Mouse (Mus musculus) liver, adult (tissue): ENCODE data around the gene Lgr6.

Source experiments
- GATA4 ChIP-seq: IDR thresholded peaks from 2 replicates; pipeline ENCODE4 v1.6.1; 2014; ENCODE audit warnings: mild to moderate bottlenecking, low read length; ENCODE audit not compliant: insufficient replicate concordance

Gene Lgr6

DNA sequence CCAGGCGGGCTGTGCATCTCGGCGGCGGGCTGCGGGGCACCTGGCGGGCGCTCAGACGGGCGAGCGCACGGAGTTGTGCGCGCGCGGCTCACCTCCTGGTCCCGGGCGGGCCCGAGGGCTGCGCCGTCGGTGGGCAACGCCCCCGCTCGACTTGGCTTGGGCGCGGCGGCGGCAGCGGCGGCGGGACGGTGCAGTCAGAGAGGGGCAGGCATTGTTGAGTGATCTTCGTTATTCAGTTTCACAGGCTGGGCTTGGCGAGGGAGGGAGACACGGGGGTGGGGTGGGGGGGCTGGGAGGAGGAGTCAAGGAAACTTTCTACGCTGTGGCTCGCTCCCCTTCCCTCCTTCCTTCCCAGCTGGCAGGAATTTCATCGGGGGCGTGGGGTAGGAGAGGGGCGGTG is at the start of gene Lgr6:
Gene Lgr6 (minus strand): TSS at position 153 of the 400 bp plus-strand sequence.
- no peak for TF ChIP-seq GATA4

DNA sequence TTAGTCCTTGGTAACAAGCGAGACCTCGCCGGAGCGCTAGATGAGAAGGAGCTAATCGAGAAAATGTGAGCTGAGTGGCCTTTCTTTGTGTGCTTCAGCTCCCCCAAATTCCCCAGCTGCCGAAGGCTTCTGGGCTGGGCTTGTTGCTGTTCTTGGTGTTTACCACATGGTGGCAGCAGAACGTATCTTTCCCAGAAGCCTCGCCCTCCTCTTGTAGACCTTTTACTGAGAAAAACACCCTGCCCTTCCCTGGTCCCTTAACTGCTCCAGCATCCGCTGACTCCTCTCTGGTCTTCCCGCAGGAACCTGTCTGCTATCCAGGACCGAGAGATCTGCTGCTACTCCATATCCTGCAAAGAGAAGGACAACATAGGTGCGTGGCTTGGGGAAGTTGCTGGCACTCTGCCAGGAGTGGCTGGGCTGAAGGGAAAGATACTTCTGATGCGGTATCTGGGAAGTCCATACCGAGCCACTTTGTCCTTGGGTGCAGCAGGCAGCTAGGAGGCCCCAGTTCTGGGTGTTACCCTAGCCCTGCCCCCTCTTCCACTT is 49.4 kb upstream of the Lgr6 start:
- TF ChIP-seq GATA4 = no peak

DNA sequence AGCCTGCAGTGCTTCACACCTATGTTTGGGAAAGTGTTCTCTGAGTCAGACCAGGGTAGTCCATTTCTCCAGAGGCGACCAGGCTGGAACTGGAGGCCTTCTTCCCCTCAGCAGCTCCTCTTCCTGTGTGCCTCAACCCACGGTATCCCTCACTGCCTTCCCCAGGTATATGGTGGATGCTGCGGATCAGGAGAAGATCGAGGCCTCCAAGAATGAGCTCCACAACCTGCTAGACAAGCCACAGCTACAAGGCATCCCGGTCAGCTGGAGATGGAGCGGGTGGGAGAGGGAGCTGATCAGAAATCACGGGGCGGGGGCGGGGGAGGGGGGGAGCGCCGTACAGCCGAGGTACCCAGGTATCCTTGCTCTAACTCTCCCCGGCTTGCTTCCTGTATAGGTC is 48.9 kb upstream of the Lgr6 start:
- no peak for TF ChIP-seq GATA4

DNA sequence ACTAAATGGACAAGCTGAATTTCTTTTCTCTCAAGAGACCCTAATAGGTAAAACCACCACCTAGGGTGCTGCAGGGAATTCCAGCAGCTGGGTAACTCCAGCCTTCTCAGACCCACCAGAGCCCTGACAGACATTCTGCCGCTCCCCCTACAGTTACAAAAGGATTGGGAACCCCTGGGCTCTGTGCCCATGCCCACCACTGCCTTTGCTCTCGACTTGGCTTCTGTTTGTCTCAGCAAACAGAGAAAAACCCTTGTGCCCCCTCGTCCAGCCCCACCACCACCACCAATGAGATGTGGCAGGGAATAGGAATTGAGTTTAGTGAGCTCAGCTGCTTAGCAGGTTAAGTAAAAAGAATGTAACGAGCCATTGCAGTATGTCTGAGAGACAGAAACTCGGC is 43.9 kb upstream of the Lgr6 start:
- TF ChIP-seq GATA4 = no peak

DNA sequence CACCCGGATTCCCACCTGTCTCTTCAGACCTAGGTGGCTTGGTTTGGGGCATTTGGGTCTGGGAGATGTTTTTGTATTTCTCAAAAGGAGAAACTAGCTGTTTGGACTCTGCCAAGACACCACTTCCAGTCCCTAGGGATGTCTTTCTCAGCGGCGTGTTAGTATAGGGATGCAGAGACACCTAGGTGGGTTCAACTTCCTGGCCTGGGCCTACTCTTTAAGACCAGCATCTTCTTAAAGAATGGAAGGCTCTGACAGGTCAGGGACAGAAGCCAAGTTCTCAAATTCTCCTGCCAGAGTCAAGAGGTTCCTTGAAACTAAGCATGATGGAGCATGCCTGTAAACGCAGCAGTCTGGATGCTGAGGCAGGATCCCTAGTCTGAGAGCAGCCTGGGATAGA is 43.4 kb upstream of the Lgr6 start:
- no peak for TF ChIP-seq GATA4

DNA sequence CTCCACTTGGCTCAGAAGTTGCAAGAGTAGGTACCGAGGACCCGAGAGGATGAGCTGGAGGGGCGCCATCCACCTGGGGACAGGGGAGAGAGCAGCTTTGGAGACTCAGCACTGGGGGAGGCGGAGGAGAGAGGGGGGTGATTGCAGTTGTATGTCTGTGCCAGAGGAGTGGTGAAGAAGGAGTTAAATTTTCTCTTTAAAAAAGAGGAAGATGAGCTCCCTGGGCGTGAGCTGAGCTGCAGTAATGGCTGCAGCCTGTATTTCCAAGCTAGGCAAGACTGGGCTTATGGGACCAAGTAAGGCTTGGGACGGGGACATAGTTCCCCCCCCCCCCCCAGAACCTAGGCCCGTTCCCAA is 42.6 kb upstream of the Lgr6 start:
- no peak for TF ChIP-seq GATA4

DNA sequence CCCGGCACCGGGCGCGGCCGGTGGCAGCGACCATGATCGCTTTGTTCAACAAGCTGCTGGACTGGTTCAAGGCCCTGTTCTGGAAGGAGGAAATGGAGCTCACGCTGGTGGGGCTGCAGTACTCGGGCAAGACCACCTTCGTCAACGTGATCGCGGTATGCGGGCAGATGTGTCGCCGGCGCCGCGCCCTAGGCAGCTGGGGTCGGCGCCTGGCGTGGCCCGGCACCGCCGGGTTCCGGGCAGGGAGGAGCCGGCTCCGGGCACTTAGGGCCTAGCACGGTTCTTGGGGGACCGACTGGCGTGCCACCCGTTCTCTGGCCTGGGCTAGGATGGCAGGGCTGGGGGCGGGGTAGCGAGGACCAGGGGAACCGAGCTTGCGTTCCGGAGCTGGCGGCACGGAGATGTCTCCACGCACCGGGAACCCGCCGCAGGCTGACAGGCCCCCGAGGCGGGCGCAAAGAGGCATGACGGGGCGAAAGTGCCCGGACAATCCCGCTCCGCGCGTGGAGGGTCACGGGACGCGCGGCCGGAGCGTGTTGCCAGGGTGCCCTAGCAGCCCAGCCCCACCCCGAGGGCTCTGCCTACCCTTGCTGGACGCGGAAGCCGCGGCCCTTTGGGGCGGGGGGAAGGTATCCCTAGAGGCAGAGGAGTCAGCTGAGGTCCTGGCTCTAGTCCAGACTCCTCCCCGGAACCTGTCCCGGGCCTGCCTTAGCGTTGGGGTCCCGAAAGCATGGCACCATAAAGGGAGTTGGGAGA is 42.0 kb upstream of the Lgr6 start:
- TF ChIP-seq GATA4 = no peak

DNA sequence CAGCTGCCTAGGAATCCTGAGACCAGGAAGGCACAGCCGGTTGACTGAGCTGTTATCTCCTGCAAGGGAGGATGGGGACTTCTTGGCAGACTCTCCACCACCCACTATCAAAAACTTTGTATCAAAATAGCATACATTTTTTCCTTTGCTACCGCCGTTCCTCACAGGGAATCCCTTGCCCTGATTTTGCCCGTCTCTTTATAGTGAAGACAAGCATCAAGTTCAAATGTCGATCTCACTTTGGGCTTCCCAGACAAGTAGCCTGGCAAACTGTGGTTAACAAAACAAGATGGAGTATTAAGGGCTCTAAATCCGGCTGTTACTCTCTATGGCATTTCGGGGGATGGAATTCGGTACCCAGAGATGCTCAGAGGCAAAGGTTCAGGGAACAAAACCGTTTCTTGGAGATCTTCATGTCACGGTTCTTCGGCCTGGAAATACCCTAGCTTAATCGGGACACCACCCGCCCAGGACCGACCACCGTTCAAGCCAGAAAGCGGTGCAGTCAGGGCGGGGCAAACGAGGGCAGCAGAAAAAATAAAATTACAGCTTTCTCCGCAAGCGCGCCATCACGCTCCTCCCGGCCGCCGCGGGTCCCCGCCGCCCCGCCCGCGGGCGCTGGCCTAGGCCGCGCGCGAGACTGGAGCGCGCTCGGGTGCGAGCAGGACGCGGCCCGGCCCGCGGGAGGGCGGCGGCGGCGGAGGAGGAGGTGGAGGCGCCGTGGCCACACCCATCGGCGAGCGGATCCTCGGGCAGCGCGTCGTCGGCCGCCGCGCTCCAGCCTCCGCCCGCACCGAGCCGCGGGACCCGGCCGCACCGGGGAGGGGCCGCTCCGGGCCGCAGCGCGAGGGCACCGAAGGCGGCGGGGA is 41.2 kb upstream of the Lgr6 start, which contains the start of gene Arl8a:
Gene Arl8a (plus strand): TSS at position 748 of the 869 bp plus-strand sequence.
- TF ChIP-seq GATA4 = no peak

DNA sequence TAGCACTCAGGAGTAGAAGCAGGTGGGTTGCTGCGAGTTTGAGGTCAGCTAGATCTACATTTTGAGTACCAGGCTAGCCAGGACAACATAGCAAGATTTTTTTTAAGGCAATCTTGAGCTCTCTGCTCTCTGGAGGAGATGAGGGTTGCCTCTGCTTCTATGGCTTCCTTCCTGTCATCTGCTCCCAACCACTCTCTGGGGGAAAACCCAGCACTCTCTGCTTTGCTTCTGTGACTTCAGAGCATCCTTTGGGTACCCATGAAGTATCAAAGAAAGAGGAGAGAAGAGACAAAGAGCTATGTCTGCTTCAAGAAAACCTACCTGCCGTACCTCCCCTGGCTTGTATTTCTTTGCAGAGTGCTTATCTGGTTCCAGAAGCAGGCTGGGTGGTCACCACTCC is 38.9 kb upstream of the Lgr6 start:
- TF ChIP-seq GATA4 = no peak

DNA sequence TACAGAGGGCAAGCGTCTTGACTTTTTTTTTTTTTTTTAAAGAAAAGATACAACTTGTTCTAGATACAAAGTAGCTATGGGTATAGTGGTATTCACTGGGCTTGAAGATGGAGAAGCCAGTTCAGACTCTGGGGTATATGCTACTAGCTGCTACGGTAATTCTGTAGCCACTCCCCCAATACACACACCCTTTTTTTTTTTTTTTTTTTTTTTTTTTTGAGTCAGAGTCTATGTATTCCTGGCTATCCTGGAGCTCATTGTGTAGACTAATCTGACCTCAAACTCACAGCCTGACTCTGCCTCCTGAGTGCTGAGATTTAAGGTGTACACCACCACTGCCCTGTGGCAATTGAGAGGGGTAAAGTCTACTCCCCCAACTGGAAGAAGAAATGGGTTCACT is 37.4 kb upstream of the Lgr6 start:
- TF ChIP-seq GATA4 = no peak

DNA sequence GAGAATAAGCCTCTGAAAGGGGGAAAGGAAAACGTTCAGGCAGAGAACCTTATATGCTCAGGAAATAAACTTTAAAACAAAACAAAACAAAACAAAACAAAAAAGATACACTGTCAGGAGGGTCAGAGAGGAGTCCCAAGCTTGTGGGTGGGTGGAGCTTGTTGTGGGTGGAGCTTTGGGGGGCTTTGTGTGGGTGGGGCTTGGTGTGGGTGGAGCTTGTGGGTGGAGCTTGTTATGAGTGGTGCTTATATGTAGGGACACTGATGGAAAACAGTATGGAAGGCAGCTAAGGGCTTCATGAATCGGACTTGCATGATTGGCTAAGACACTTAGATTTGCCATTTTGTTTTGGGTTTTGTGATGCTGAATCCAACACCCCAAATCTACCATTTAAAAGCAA is 34.8 kb upstream of the Lgr6 start:
- no peak for TF ChIP-seq GATA4

DNA sequence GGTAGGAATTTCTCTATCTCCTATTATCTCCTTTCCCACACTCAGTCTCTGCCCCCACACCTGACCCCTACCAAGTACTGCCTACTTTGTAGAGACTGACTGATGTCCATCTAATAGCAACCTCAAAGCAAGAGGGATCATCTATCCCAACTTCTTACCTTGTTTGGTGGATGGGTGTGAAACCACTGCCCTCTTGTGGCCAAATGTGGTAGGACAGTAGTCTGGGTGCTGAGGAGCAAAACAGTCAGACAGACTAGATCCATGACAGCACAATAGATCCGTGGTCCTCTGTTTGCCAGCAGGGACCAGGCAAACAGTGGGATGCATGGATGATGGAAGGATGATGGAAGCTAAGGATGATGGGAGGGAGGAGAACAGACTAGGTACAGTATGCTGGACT is 31.4 kb upstream of the Lgr6 start:
- no peak for TF ChIP-seq GATA4

DNA sequence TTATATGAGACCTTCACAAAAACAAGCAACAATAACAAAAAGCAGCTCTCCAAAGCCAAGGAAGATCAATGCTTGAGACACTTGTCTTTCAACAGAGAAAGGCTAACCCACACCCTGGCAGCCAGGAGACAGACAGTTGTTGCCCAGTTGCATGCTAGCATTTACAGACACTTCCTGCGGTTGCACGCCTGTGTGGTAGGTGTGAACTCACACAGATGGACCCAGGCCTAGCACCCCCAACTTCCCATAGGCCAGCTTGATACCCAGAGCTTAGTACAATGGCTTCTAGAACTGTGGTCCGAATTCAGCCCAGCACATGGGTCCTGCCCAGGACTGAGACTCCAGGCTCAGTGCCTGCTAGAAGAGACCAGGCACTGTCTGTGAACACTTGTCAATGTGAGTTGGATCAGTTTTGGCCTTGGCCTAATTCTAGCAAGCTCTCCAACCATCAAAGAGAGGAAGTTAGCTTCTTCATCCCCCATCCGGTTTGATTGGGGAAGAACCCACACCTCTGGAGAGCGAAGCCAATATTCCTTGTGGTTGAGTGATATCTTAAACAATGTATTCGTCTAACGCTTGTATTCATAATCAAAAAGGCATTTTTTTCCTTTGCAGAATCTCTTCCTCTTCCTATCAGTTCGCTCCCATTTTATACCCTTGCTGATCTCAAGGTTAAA is 30.2 kb upstream of the Lgr6 start:
- TF ChIP-seq GATA4 = no peak

DNA sequence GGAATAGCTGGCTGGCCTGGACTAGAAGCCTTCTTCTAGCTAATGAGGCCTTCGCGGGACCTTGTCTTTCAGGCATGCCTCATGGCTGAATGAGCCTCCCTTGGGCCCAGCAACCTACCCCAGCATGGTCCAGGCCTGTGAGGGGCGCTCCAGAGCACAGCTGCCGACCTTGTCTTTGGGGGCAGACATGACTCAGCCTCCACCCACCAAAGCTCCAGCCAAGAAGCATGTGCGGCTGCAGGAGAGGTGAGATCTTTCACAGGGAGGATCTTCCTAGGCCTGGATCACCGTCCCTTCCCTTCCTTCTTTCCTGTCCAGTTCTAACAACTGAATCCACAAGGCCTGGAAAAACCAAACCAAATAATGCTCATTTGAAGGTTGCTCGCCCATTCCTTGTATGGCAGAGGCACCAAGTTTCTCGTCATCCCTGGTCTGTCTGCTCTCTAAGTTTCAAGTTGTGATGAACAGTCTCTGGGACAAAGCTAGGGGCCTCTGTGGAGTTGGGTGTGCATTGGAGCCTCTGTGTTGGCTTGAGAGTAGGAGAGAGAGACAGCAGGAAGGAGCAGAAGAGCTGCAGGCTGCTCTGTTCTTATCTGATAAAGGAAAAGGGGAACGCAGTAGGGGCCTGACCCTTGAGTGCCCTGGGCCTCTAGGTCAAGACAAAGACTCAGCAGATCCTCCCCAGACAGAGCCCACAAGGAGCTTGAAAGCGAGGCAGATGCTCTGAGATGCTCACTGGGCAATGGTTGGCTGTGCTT is 28.8 kb upstream of the Lgr6 start:
- no peak for TF ChIP-seq GATA4

DNA sequence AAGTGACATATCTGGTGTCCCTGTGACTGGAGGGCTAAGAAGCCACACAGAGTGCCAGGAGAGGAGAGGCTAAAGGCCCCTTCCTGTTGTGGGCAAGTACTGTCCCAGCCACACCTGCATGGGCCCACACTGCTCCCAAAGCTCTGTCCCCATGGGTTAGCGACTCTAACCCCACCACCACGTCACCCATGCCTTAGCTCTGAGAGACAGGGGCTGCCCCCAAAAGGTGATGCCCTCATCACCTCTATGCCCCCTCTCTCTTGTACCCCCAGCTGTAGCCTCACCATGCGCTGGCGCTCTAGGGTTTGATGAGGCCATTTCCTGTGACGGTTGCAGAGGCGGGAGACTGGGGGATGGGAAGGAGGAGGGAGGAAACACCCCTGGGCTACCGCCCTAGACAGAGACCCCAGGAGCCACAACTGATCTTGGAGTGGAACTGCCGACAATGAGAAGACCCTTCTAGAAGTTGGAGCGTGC is 27.9 kb upstream of the Lgr6 start:
- TF ChIP-seq GATA4 = no peak
